Mouse (Mus musculus) right cerebral cortex, postnatal 4 days (tissue): Measurements from ENCODE around the gene Pirb.
"Not testable (repeated sequence)": the region's sequence is repeated elsewhere in the genome, so short reads cannot be mapped to it uniquely, and the experiment has no call there.

Source experiments
- DNase-seq: peaks from one replicate; pipeline ENCODE4 v3.0.0-alpha.2; 2022

Pirb gene

GRCm38 (mm10) chr7:3720268-3720667, at the start of gene Pirb:
Gene Pirb (minus strand): TSS chr7:3720391.
- not testable (repeated sequence) for DNase-seq

GRCm38 (mm10) chr7:3732675-3733074, 12.5 kb upstream of the Pirb start:
- not testable (repeated sequence) for DNase-seq

- not testable (repeated sequence) for DNase-seq
These were observed 5.3 kb upstream of the Pirb start for GRCm38 (mm10) chr7:3725459-3725858.

GRCm38 (mm10) chr7:3715249-3715648, 4.9 kb downstream of the Pirb start:
- no peak for DNase-seq

- no peak for DNase-seq
These were observed 7.8 kb downstream of the Pirb start for GRCm38 (mm10) chr7:3712264-3712942.

GRCm38 (mm10) chr7:3709000-3709399, 11.2 kb downstream of the Pirb start:
- DNase-seq, result no peak

- DNase-seq, result not testable (repeated sequence)
These were observed 11.7 kb downstream of the Pirb start for GRCm38 (mm10) chr7:3708447-3708980.

- DNase-seq, result no peak
These were observed 12.4 kb downstream of the Pirb start for GRCm38 (mm10) chr7:3707568-3708413.

GRCm38 (mm10) chr7:3707027-3707426, 13.2 kb downstream of the Pirb start:
- DNase-seq, result no peak

GRCm38 (mm10) chr7:3706343-3706934, 13.8 kb downstream of the Pirb start:
- DNase-seq, result no peak

GRCm38 (mm10) chr7:3705911-3706310, 14.3 kb downstream of the Pirb start:
- no peak for DNase-seq

- DNase-seq, result not testable (repeated sequence)
These were observed 14.7 kb downstream of the Pirb start for GRCm38 (mm10) chr7:3705461-3705860.

GRCm38 (mm10) chr7:3704475-3704874, 15.7 kb downstream of the Pirb start:
- DNase-seq, result no peak

- peak; percentile 95 for DNase-seq
These were observed 16.2 kb downstream of the Pirb start, which contains the start of gene Rps9 for GRCm38 (mm10) chr7:3703879-3704441. Gene Rps9 (plus strand): TSS chr7:3703993.

GRCm38 (mm10) chr7:3703148-3703878, 16.9 kb downstream of the Pirb start:
- DNase-seq, result no peak

GRCm38 (mm10) chr7:3698471-3698870, 21.7 kb downstream of the Pirb start:
- DNase-seq, result no peak

GRCm38 (mm10) chr7:3694949-3695305, 25.3 kb downstream of the Pirb start:
- DNase-seq, result not testable (repeated sequence)

GRCm38 (mm10) chr7:3694076-3694948, 25.9 kb downstream of the Pirb start:
- peak; percentile 53 for DNase-seq

- DNase-seq, result no peak
These were observed 26.4 kb downstream of the Pirb start for GRCm38 (mm10) chr7:3693809-3694075.

GRCm38 (mm10) chr7:3692987-3693808, 27.0 kb downstream of the Pirb start, which contains the start of gene Mboat7:
Gene Mboat7 (minus strand): TSS chr7:3693523.
- peak; percentile 90 for DNase-seq
